ENCODE assay signal across 9 mouse cellular contexts in the genomic region with DNA sequence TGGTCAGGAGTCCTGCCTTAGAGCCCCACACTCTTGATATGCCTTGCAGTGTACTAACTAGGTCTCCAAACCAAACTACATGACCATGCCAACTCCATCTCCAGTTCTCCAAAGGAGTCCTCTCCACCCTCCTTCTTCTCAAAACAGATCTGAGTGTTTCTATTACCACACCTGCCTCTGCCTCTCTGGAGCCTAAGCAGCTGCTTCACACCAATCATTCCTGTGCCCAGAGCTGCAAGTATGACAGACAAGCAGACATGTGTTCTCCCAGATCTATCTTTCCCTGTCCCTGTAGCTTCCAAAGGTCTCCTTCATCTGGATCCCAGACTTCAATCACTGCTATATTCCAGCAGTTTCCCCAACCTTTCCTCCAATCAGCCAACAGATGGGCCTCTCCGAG. TPM values are rescaled to one million over a fixed set of nuclear protein-coding genes. Genes with fewer than 3 reads are reported as not detected.
A peak's percentile ranks its signal among the peaks of the same experiment; 100 is the strongest.
DNase-seq lines count a peak whose midpoint lies in the region; ATAC-seq and TF ChIP-seq lines count a peak whose summit lies in the region.
"Had no signal": no experiment of that assay in that cellular context is flagged by ENCODE, and none has a peak within 500 bp of the region (broad histone marks: within the 10 kb centered on the region; RNA-seq: fewer than 3 reads in every experiment).

No protein-coding gene starts in this region.

- peaks cover 47% of the 10 kb centered on the region for H3K36me3 ChIP-seq in megakaryocyte, embryonic 14.5 days (replicated peaks; ENCODE audit: low read length)
- peaks cover 40% of the 10 kb centered on the region for H3K36me3 ChIP-seq in limb, embryonic 12.5 days
- H3K36me3 ChIP-seq in small intestine, adult 2 months (ENCODE audit: control insufficient read depth, insufficient read depth, low read length) = peaks cover 10% of the 10 kb centered on the region; the same call in 1 of the 2 replicates

- peak overlapping the region; percentile 100 for H3K4me3 ChIP-seq in megakaryocyte, embryonic 14.5 days (replicated peaks)
- peak overlapping the region; percentile 81 for H3K4me3 ChIP-seq in limb, embryonic 12.5 days (replicated peaks)
- H3K4me3 ChIP-seq in small intestine, adult 2 months (ENCODE audit: low read depth, low read length) = peak overlapping the region; percentile 88

- no peak for ATAC-seq in megakaryocyte, adult 5-6 weeks (ENCODE audit: poor library complexity, severe bottlenecking)
- no peak for ATAC-seq in limb, embryonic 12.5 days (ENCODE audit: insufficient number of reproducible peaks, insufficient read depth, low FRiP score, low TSS enrichment, low read depth)

- intact Hi-C loops in left cerebral cortex, postnatal 25 days (cut with DNase I) = loop anchor here (2.0 to 5.0 kb wide), 2 partner anchors 126 to 281 kb away; a partner anchor contains a TSS

- no peaks in the 10 kb centered on the region for H3K9me3 ChIP-seq in megakaryocyte, embryonic 14.5 days
- H3K9me3 ChIP-seq in limb, embryonic 12.5 days = no peaks in the 10 kb centered on the region

- TF ChIP-seq CTCF in small intestine, adult 2 months (IDR thresholded peaks at IDR 0.05; ENCODE audit: extremely low read depth, insufficient read length, insufficient replicate concordance, low read depth, low read length) = no peak

- H3K27ac ChIP-seq in limb, embryonic 12.5 days = peak overlapping the region; percentile 92; the same call in 1 of the 2 replicates
- peak overlapping the region; percentile 88 for H3K27ac ChIP-seq in small intestine, adult 2 months (ENCODE audit: insufficient read depth, low read depth, low read length)

- peak; percentile 32 for DNase-seq in cerebellum, adult 11-12 months
- DNase-seq in cerebellum, postnatal 36 days = no peak
- no peak for DNase-seq in Muller cell, postnatal 12 days (ENCODE audit: inconsistent ontology term)
- DNase-seq in left cerebral cortex, postnatal 25 days (ENCODE audit: low spot score in 2 of 2) = no peak
- DNase-seq: layer of hippocampus, postnatal 36 days had no signal

- 26% methylated on average over 1 of the region's 1 CpGs for WGBS in limb, embryonic 12.5 days
- WGBS in small intestine, adult 2 months = 3% methylated on average over 1 of the region's 1 CpGs

- H3K4me1 ChIP-seq in megakaryocyte, embryonic 14.5 days = peaks cover 75% of the 10 kb centered on the region
- H3K4me1 ChIP-seq in limb, embryonic 12.5 days (replicated peaks) = peaks cover 40% of the 10 kb centered on the region
- peaks cover 19% of the 10 kb centered on the region for H3K4me1 ChIP-seq in small intestine, adult 2 months (ENCODE audit: control insufficient read depth, insufficient read depth, insufficient read length, low read length)

- peak overlapping the region; percentile 95 for H3K4me2 ChIP-seq in limb, embryonic 12.5 days

- H3K9ac ChIP-seq in limb, embryonic 12.5 days (replicated peaks) = peak overlapping the region; percentile 82

- no peaks in the 10 kb centered on the region for H3K27me3 ChIP-seq in megakaryocyte, embryonic 14.5 days (replicated peaks)
- no peaks in the 10 kb centered on the region for H3K27me3 ChIP-seq in limb, embryonic 12.5 days
- no peaks in the 10 kb centered on the region for H3K27me3 ChIP-seq in small intestine, adult 2 months (ENCODE audit: control insufficient read depth, insufficient read depth, low read length)

- TF ChIP-seq POLR2A in small intestine, adult 2 months (IDR thresholded peaks at IDR 0.05; ENCODE audit: low read depth, low read length) = no peak

RNA-seq across cellular contexts. Expression of a gene that starts 1.2 kb away (rescaled TPM):
- 4.6 and 33.1 TPM in 2 replicates for polyA plus RNA-seq in megakaryocyte, embryonic 14.5 days (2012; ENCODE audit: insufficient read depth, low replicate concordance)
- 162 and 163 TPM in 2 replicates for total RNA-seq in megakaryocyte, adult 5-6 weeks (2015)
- total RNA-seq in megakaryocyte, adult 5-6 weeks (2017) = 165 and 193 TPM in 2 replicates
- polyA plus RNA-seq in limb, embryonic 12.5 days (2016; fragmentation: Nextera tagmentation; extraction: Ambion mirVana) = 258 and 275 TPM in 2 replicates
- 4.0 and 7.7 TPM in 2 replicates for polyA plus RNA-seq in small intestine, adult 2 months (2012; rRNA removed)
- total RNA-seq in left cerebral cortex, postnatal 25 days (2021) = 1 to 10 TPM; 5.5 to 5.9 TPM

RNA-seq across cellular contexts. Expression of a gene that starts 1.5 kb away (rescaled TPM):
- 5.7 and 19.6 TPM in 2 replicates for polyA plus RNA-seq in megakaryocyte, embryonic 14.5 days (2012; ENCODE audit: insufficient read depth, low replicate concordance)
- total RNA-seq in megakaryocyte, adult 5-6 weeks (2015) = 14.4 and 16.5 TPM in 2 replicates
- total RNA-seq in megakaryocyte, adult 5-6 weeks (2017) = 14.4 and 15.0 TPM in 2 replicates
- polyA plus RNA-seq in limb, embryonic 12.5 days (2016; fragmentation: Nextera tagmentation; extraction: Ambion mirVana) = 41.9 and 42.8 TPM in 2 replicates
- 25.6 and 34.8 TPM in 2 replicates for polyA plus RNA-seq in small intestine, adult 2 months (2012; rRNA removed)
- 10 to 100 TPM; 25.6 to 27.6 TPM for total RNA-seq in left cerebral cortex, postnatal 25 days (2021)

RNA-seq across cellular contexts. Expression of a gene that starts 4.4 kb away (rescaled TPM):
- polyA plus RNA-seq in megakaryocyte, embryonic 14.5 days (2012; ENCODE audit: insufficient read depth, low replicate concordance) = 14.6 and 43.9 TPM in 2 replicates
- total RNA-seq in megakaryocyte, adult 5-6 weeks (2015) = 215 and 221 TPM in 2 replicates
- total RNA-seq in megakaryocyte, adult 5-6 weeks (2017) = 234 and 254 TPM in 2 replicates
- 307 and 311 TPM in 2 replicates for polyA plus RNA-seq in limb, embryonic 12.5 days (2016; fragmentation: Nextera tagmentation; extraction: Ambion mirVana)
- 16.7 and 25.4 TPM in 2 replicates for polyA plus RNA-seq in small intestine, adult 2 months (2012; rRNA removed)
- total RNA-seq in left cerebral cortex, postnatal 25 days (2021) = 10 to 100 TPM; 23.3 to 23.6 TPM

RNA-seq across cellular contexts. Expression of a gene that starts 27.0 kb away (rescaled TPM):
- not detected in 2 replicates for polyA plus RNA-seq in megakaryocyte, embryonic 14.5 days (2012; ENCODE audit: insufficient read depth, low replicate concordance)
- 0.32 and 0.36 TPM in 2 replicates for total RNA-seq in megakaryocyte, adult 5-6 weeks (2015)
- 0.07 and 0.57 TPM in 2 replicates for total RNA-seq in megakaryocyte, adult 5-6 weeks (2017)
- 0.46 and 0.74 TPM in 2 replicates for polyA plus RNA-seq in limb, embryonic 12.5 days (2016; fragmentation: Nextera tagmentation; extraction: Ambion mirVana)
- polyA plus RNA-seq in small intestine, adult 2 months (2012; rRNA removed) = 0.14 and 0.27 TPM in 2 replicates
- under 1 TPM; 0.80 to 0.98 TPM for total RNA-seq in left cerebral cortex, postnatal 25 days (2021)

RNA-seq across cellular contexts. Expression of a gene that starts 27.3 kb away (rescaled TPM):
- polyA plus RNA-seq in megakaryocyte, embryonic 14.5 days (2012; ENCODE audit: insufficient read depth, low replicate concordance) = 54.8 and 80.4 TPM in 2 replicates
- 14.0 and 14.4 TPM in 2 replicates for total RNA-seq in megakaryocyte, adult 5-6 weeks (2015)
- 8.2 and 9.4 TPM in 2 replicates for total RNA-seq in megakaryocyte, adult 5-6 weeks (2017)
- polyA plus RNA-seq in limb, embryonic 12.5 days (2016; fragmentation: Nextera tagmentation; extraction: Ambion mirVana) = 71.5 and 78.8 TPM in 2 replicates
- 58.1 and 60.2 TPM in 2 replicates for polyA plus RNA-seq in small intestine, adult 2 months (2012; rRNA removed)
- 10 to 100 TPM; 23.0 to 27.6 TPM for total RNA-seq in left cerebral cortex, postnatal 25 days (2021)
